Mouse (Mus musculus) lung, postnatal 0 days (tissue): ENCODE data around the gene Nfkbia.

Experiments used
- CTCF ChIP-seq: IDR thresholded peaks from 2 replicates; pipeline ENCODE4 v1.5.1; 2016; ENCODE audit warnings: antibody characterized with exemption, mild to moderate bottlenecking
- EP300 ChIP-seq: IDR thresholded peaks from 2 replicates; pipeline ENCODE4 v1.6.1; 2016; ENCODE audit warnings: antibody characterized with exemption, mild to moderate bottlenecking, control low read depth

DNA sequence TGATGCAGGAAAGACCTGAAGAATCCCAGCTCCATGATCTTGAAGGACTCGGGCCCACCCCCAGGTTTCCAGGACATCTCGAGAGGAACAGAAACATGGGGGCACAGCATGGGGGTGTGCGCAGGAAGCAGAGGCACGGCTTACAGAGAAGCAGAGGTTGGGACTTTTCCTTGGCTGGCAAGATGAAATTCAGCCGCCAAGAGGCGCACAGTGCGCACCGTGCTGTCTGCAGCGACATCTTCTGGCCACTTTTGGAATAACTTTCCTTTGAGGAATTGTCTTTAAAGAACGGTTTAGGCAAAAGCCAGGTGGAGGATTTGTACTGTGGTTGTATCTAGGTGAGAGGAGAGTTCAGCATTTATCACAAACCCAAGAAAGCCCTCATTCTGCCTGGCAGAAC is 6.6 kb upstream of the Nfkbia start:
- TF ChIP-seq CTCF (peak; percentile 96), EP300 (no peak)
